Mouse (Mus musculus) layer of hippocampus, postnatal 14 days (tissue): ENCODE data around the gene Robo1. TPM values are rescaled to one million over a fixed set of nuclear protein-coding genes. Genes with fewer than 3 reads are reported as not detected.
"Not testable (repeated sequence)": the region's sequence is repeated elsewhere in the genome, so short reads cannot be mapped to it uniquely, and the experiment has no call there.

Source experiments
- DNase-seq, 2 experiments: peaks; one replicate each; pipeline ENCODE4 v3.0.0; 2021 to 2022; ENCODE audit warnings: low spot score in 2 of 2, mixed read lengths in 1 of 2
- total RNA-seq, 2 experiments: library from RNA; stranded (reverse); gene quantifications; 2 replicates each; pipeline ENCODE4 v1.2.3; 2021

Robo1 gene
- total RNA-seq, 2 experiments from 2014 or later, result 96.0 to 100 TPM

GRCm38 (mm10) chr16:72434396-72434795, 126.3 kb downstream of the Robo1 start:
- DNase-seq, result no peak

GRCm38 (mm10) chr16:72444428-72445135, 136.5 kb downstream of the Robo1 start:
- no peak for DNase-seq

- no peak for DNase-seq
These were observed 150.0 kb downstream of the Robo1 start for GRCm38 (mm10) chr16:72458155-72458554.

- no peak for DNase-seq
These were observed 150.5 kb downstream of the Robo1 start for GRCm38 (mm10) chr16:72458576-72458975.

GRCm38 (mm10) chr16:72465696-72466095, 157.6 kb downstream of the Robo1 start:
- DNase-seq, result no peak

- DNase-seq, result no peak
These were observed 162.0 kb downstream of the Robo1 start for GRCm38 (mm10) chr16:72470037-72470673.

GRCm38 (mm10) chr16:72510716-72511199, 202.7 kb downstream of the Robo1 start:
- peak; percentile 57 to 74 for DNase-seq

GRCm38 (mm10) chr16:72531337-72531736, 223.2 kb downstream of the Robo1 start:
- DNase-seq, result no peak

GRCm38 (mm10) chr16:72533900-72534571, 225.9 kb downstream of the Robo1 start:
- DNase-seq, result no peak

- no peak for DNase-seq
These were observed 230.1 kb downstream of the Robo1 start for GRCm38 (mm10) chr16:72538171-72538570.

- no peak for DNase-seq
These were observed 235.8 kb downstream of the Robo1 start for GRCm38 (mm10) chr16:72543928-72544327.

- DNase-seq, result no peak
These were observed 236.8 kb downstream of the Robo1 start for GRCm38 (mm10) chr16:72544950-72545349.

GRCm38 (mm10) chr16:72551672-72552243, 243.7 kb downstream of the Robo1 start:
- no peak for DNase-seq

- no peak for DNase-seq
These were observed 245.6 kb downstream of the Robo1 start for GRCm38 (mm10) chr16:72553713-72554112.

GRCm38 (mm10) chr16:72562149-72562548, 254.0 kb downstream of the Robo1 start:
- DNase-seq, result not testable (repeated sequence)

- DNase-seq, result no peak
These were observed 255.3 kb downstream of the Robo1 start for GRCm38 (mm10) chr16:72563196-72563963.

GRCm38 (mm10) chr16:72575171-72575570, 267.1 kb downstream of the Robo1 start:
- DNase-seq, result no peak

GRCm38 (mm10) chr16:72576956-72577355, 268.9 kb downstream of the Robo1 start:
- DNase-seq, result no peak

GRCm38 (mm10) chr16:72584454-72585159, 276.5 kb downstream of the Robo1 start:
- no peak for DNase-seq

- DNase-seq, result peak in 1 of 2 experiments; percentile 15
These were observed 277.2 kb downstream of the Robo1 start for GRCm38 (mm10) chr16:72585160-72585813.
